Mouse (Mus musculus) erythroblast, embryonic 14.5 days (primary cell): ENCODE results near the gene Sox21.

ENCODE experiments used
- GATA1 ChIP-seq: IDR thresholded peaks from 2 replicates; pipeline ENCODE4 v1.6.1; 2012; ENCODE audit warnings: low read length, inconsistent platforms, mixed read lengths
- TAL1 ChIP-seq: IDR thresholded peaks from 3 replicates; pipeline ENCODE4 v1.6.1; 2012; ENCODE audit warnings: low read length, inconsistent platforms, mixed read lengths

DNA sequence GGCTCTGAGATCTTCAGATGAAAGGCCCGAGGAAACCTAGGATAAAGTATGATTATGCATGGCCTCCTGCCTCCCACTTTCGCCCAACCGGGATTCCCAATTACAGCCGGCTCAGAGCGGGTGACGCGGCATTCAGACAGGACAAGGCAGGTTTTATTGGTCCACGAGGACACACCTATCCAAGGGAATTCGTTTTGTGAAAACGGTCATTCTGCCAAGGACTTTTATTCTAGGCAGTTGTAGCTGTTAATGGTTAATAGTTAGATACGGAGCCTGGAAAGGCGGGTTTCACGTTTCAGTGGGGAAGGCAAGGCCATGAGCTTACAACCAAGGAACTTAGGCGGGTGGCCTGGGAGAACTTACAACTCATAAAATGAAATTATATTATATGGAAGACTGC, 46.1 kb upstream of the Sox21 start:
- TF ChIP-seq TAL1 (no peak), GATA1 (no peak)
